Mouse (Mus musculus) lung, embryonic 16.5 days (tissue): ENCODE measurements around the gene Vps51. TPM values are rescaled to one million over a fixed set of nuclear protein-coding genes. Genes with fewer than 3 reads are reported as not detected.

ENCODE experiments used
- ATAC-seq: fragments of 200-750 bp; cut with Nextera tagmentation; 2 replicates; pipeline ENCODE4 v1.8.0; 2017; ENCODE audit warnings: low read depth, mild to moderate bottlenecking, moderate library complexity
- H3K27ac ChIP-seq: fragments of 300-500 bp; sonication (generic); 2 replicates; pipeline ENCODE4 v1.5.1; 2014; ENCODE audit warnings: mild to moderate bottlenecking, control low read depth, low read length
- H3K27me3 ChIP-seq: fragments of 300-500 bp; sonication (generic); 2 replicates; pipeline ENCODE4 v1.6.1; 2014; ENCODE audit warnings: low read depth, low read length, mixed read lengths; ENCODE audit not compliant: control insufficient read depth, insufficient read depth
- H3K36me3 ChIP-seq: fragments of 300-500 bp; sonication (generic); 2 replicates; pipeline ENCODE4 v1.6.1; 2014; ENCODE audit warnings: low read length; ENCODE audit not compliant: control insufficient read depth, insufficient read depth
- H3K4me1 ChIP-seq: fragments of 300-500 bp; sonication (generic); replicated peaks from 2 replicates; pipeline ENCODE4 v1.6.1; 2014; ENCODE audit warnings: low read length, mixed read lengths; ENCODE audit not compliant: control insufficient read depth, insufficient read depth
- H3K4me2 ChIP-seq: fragments of 300-500 bp; sonication (generic); 2 replicates; pipeline ENCODE4 v1.6.1; 2014; ENCODE audit warnings: low read depth, low read length, control low read depth
- H3K4me3 ChIP-seq: fragments of 300-500 bp; sonication (generic); 2 replicates; pipeline ENCODE4 v1.5.1; 2014; ENCODE audit warnings: mild to moderate bottlenecking, low read length, control low read depth
- H3K9ac ChIP-seq: fragments of 300-500 bp; sonication (generic); 2 replicates; pipeline ENCODE4 v1.6.1; 2014; ENCODE audit warnings: low read length, control low read depth
- H3K9me3 ChIP-seq: fragments of 300-500 bp; sonication (generic); 2 replicates; pipeline ENCODE4 v1.6.1; 2016; ENCODE audit warnings: low read length; ENCODE audit not compliant: control insufficient read depth
- WGBS: fragments of 180-500 bp; shearing (Covaris S2); extraction: QIAGEN DNeasy Blood & Tissue Kit; methylation state at CpG from one replicate; pipeline ENCODE4 v1.1.7; 2014; 5-methylcytosine and 5-hydroxymethylcytosine counted together
- polyA plus RNA-seq: library from polyadenylated mRNA; unstranded; fragments of >200 nt; fragmentation: Nextera tagmentation; extraction: Ambion mirVana; gene quantifications from 2 replicates; pipeline ENCODE4 v1.2.1, GENCODE M21; 2015

The Vps51 gene
- 67.4 and 77.5 TPM in 2 replicates for polyA plus RNA-seq

- peak; percentile 91 for ATAC-seq
- Histone ChIP-seq H3K4me3 (peak within 1 kb of the TSS; percentile 92), H3K9ac (peak within 1 kb of the TSS; percentile 90), H3K36me3 (peaks cover 15% of the 10 kb centered on the region), H3K9me3 (no peaks in the 10 kb centered on the region), H3K4me2 (peak within 1 kb of the TSS; percentile 93), H3K4me1 (peaks cover 6% of the 10 kb centered on the region), H3K27ac (peak within 1 kb of the TSS; percentile 86), H3K27me3 (no peaks in the 10 kb centered on the region)
- under 1% methylated on average over 33 of the region's 33 CpGs for WGBS
These were observed at the start of gene Vps51 for GRCm38 (mm10) chr19:6076564-6077393. Gene Vps51 (minus strand): TSS chr19:6077231.

- 26% methylated on average over 4 of the region's 4 CpGs for WGBS
These were observed 49.3 kb upstream of the Vps51 start for GRCm38 (mm10) chr19:6126289-6126688.

GRCm38 (mm10) chr19:6124898-6125297, 47.9 kb upstream of the Vps51 start:
- WGBS = 70% methylated on average over 2 of the region's 2 CpGs
- H3K9me3 ChIP-seq = no peaks in the 10 kb centered on the region
- ATAC-seq = no peak
- peaks cover 4% of the 10 kb centered on the region for H3K4me1 ChIP-seq
- H3K27ac ChIP-seq = no peak overlapping the region
- no peak overlapping the region for H3K4me2 ChIP-seq
- H3K36me3 ChIP-seq = no peaks in the 10 kb centered on the region
- no peaks in the 10 kb centered on the region for H3K27me3 ChIP-seq
- H3K9ac ChIP-seq = no peak overlapping the region
- H3K4me3 ChIP-seq = no peak overlapping the region

More at GRCm38 (mm10) chr19:6126289-6126688, 49.3 kb upstream of the Vps51 start:
- H3K36me3 ChIP-seq = no peaks in the 10 kb centered on the region
- H3K27me3 ChIP-seq = no peaks in the 10 kb centered on the region
- ATAC-seq = no peak
- peaks cover 4% of the 10 kb centered on the region for H3K4me1 ChIP-seq
- H3K4me2 ChIP-seq = no peak overlapping the region
- no peak overlapping the region for H3K9ac ChIP-seq
- H3K4me3 ChIP-seq = no peak overlapping the region
- H3K27ac ChIP-seq = no peak overlapping the region
- no peaks in the 10 kb centered on the region for H3K9me3 ChIP-seq

GRCm38 (mm10) chr19:6123330-6123729, 46.3 kb upstream of the Vps51 start:
- no peak for ATAC-seq
- Histone ChIP-seq H3K27ac (no peak overlapping the region), H3K9ac (no peak overlapping the region), H3K9me3 (no peaks in the 10 kb centered on the region), H3K4me3 (no peak overlapping the region), H3K4me2 (no peak overlapping the region), H3K36me3 (no peaks in the 10 kb centered on the region), H3K4me1 (peaks cover 7% of the 10 kb centered on the region), H3K27me3 (no peaks in the 10 kb centered on the region)
- 65% methylated on average over 8 of the region's 8 CpGs for WGBS

- no peak overlapping the region for H3K9ac ChIP-seq
- 26% methylated on average over 19 of the region's 19 CpGs for WGBS
- no peaks in the 10 kb centered on the region for H3K9me3 ChIP-seq
- H3K27ac ChIP-seq = no peak overlapping the region
- no peak overlapping the region for H3K4me3 ChIP-seq
- H3K4me1 ChIP-seq = peaks cover 10% of the 10 kb centered on the region
- no peak overlapping the region for H3K4me2 ChIP-seq
- no peaks in the 10 kb centered on the region for H3K36me3 ChIP-seq
- H3K27me3 ChIP-seq = no peaks in the 10 kb centered on the region
- ATAC-seq = no peak
These were observed 44.7 kb upstream of the Vps51 start for GRCm38 (mm10) chr19:6121761-6122160.

GRCm38 (mm10) chr19:6118677-6119185, 41.7 kb upstream of the Vps51 start:
- peaks cover 18% of the 10 kb centered on the region for H3K36me3 ChIP-seq
- H3K9ac ChIP-seq = peak overlapping the region; percentile 64
- no peaks in the 10 kb centered on the region for H3K9me3 ChIP-seq
- H3K4me1 ChIP-seq = peaks cover 15% of the 10 kb centered on the region
- H3K27ac ChIP-seq = peak overlapping the region; percentile 99
- WGBS = 0% methylated on average over 8 of the region's 8 CpGs
- H3K4me3 ChIP-seq = peak overlapping the region; percentile 89
- peak; percentile 34 for ATAC-seq
- H3K4me2 ChIP-seq = peak overlapping the region; percentile 80
- no peaks in the 10 kb centered on the region for H3K27me3 ChIP-seq

- Histone ChIP-seq H3K4me1 (peaks cover 15% of the 10 kb centered on the region), H3K36me3 (peaks cover 19% of the 10 kb centered on the region), H3K27me3 (no peaks in the 10 kb centered on the region), H3K4me2 (peak within 1 kb of the TSS; percentile 80), H3K27ac (peak within 1 kb of the TSS; percentile 99), H3K4me3 (peak within 1 kb of the TSS; percentile 89), H3K9ac (peak within 1 kb of the TSS; percentile 88), H3K9me3 (no peaks in the 10 kb centered on the region)
- WGBS = under 1% methylated on average over 74 of the region's 77 CpGs
- peak; percentile 91 for ATAC-seq
These were observed 41.1 kb upstream of the Vps51 start, which contains the start of gene Sac3d1 for GRCm38 (mm10) chr19:6117986-6118676. Gene Sac3d1 (minus strand): TSS chr19:6118650.

- H3K9ac ChIP-seq = peak overlapping the region; percentile 88
- H3K27me3 ChIP-seq = no peaks in the 10 kb centered on the region
- peaks cover 15% of the 10 kb centered on the region for H3K4me1 ChIP-seq
- 4% methylated on average over 32 of the region's 32 CpGs for WGBS
- H3K27ac ChIP-seq = peak overlapping the region; percentile 99
- H3K4me3 ChIP-seq = peak overlapping the region; percentile 89
- no peaks in the 10 kb centered on the region for H3K9me3 ChIP-seq
- H3K36me3 ChIP-seq = peaks cover 22% of the 10 kb centered on the region
- peak overlapping the region; percentile 80 for H3K4me2 ChIP-seq
- no peak for ATAC-seq
These were observed 40.4 kb upstream of the Vps51 start for GRCm38 (mm10) chr19:6117346-6117985.
